Mouse (Mus musculus): ENCODE measurements around the gene Prc1. TPM values are rescaled to one million over a fixed set of nuclear protein-coding genes. Genes with fewer than 3 reads are reported as not detected.
A peak's percentile ranks its signal among the peaks of the same experiment; 100 is the strongest.

Gene Prc1
- polyA plus RNA-seq, 1 experiment from 2014 or later, result 142 TPM

- Histone ChIP-seq H3K9me3 (no peaks in the 10 kb centered on the region), H3K4me2 (peak overlapping the region; percentile 78), H3K27ac (peak overlapping the region; percentile 87), H3K27me3 (replicated peaks) (no peaks in the 10 kb centered on the region), H3K4me3 (replicated peaks) (peak overlapping the region; percentile 87), H3K4me1 (0 out of 2 replicates have a peak, but pooled peaks cover 12% of the 10 kb centered on the region), H3K36me3 (0 out of 2 replicates have a peak, but pooled peaks cover 3% of the 10 kb centered on the region), H3K9ac (peak overlapping the region; percentile 78)
- peak; percentile 44 for ATAC-seq (ENCODE audit: insufficient read depth, low FRiP score, low read depth)
- WGBS, result 7% methylated on average over 37 of the region's 37 CpGs
Observed at GRCm38 (mm10) chr7:80294764-80295648, 756 bp downstream of the Prc1 start.

DNA sequence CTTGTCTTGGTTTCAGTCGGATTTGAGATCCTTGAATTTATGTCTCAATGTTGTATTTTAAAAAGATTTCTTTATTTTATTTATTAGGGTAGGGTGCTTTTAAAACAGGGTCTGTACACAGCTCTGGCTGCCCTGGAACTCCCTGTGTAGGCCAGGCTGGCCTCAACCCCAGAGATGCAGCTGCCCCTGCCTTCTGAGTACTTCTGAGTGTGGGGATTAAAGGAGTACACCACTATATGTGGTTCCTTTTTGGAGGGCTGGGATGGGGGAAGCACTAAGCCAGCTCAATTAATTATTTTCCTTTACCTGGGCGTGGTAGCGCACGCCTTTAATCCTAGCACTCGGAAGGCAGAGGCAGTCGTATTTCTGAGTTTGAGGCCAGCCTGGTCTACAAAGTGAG lies 2.2 kb downstream of the Prc1 start:
- WGBS, result 90% methylated on average over 6 of the region's 6 CpGs

GRCm38 (mm10) chr7:80297041-80297440 lies 2.8 kb downstream of the Prc1 start:
- Histone ChIP-seq H3K9me3 (no peaks in the 10 kb centered on the region), H3K9ac (no peak overlapping the region), H3K4me1 (0 out of 2 replicates have a peak, but pooled peaks cover 12% of the 10 kb centered on the region), H3K4me2 (peak overlapping the region; percentile 24; the same call in 1 of the 2 replicates), H3K27ac (no peak overlapping the region), H3K27me3 (replicated peaks) (no peaks in the 10 kb centered on the region), H3K36me3 (peaks cover 15% of the 10 kb centered on the region), H3K4me3 (replicated peaks) (no peak overlapping the region)
- no peak for ATAC-seq (ENCODE audit: insufficient read depth, low FRiP score, low read depth)
- WGBS, result 80% methylated on average over 3 of the region's 3 CpGs

More for the DNA sequence above, 2.2 kb downstream of the Prc1 start:
- Histone ChIP-seq H3K27ac (no peak overlapping the region), H3K9ac (no peak overlapping the region), H3K9me3 (no peaks in the 10 kb centered on the region), H3K4me1 (0 out of 2 replicates have a peak, but pooled peaks cover 12% of the 10 kb centered on the region), H3K36me3 (peaks cover 10% of the 10 kb centered on the region), H3K27me3 (replicated peaks) (no peaks in the 10 kb centered on the region), H3K4me2 (0 out of 2 replicates have a peak overlapping the region, but pooled peaks have one; percentile 78), H3K4me3 (replicated peaks) (no peak overlapping the region)
- ATAC-seq (ENCODE audit: insufficient read depth, low FRiP score, low read depth), result no peak

DNA sequence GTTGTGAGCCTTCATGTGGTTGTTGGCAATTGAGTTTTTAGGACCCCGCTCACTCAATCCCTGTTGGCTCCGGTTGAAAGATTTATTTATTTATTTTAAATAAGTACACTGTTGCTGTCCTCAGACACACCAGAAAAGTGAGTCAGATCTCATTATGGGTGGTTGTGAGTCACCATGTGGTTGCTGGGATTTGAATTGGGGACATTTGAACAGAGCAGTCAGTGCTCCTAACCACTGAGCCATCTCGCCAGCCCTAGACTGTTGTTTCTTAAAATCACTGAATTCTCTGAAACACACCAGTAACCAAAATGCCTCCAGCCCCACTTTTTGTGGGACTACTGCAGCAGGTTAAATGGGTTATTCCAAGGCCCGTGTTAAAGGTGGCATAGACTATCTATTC lies 4.5 kb downstream of the Prc1 start:
- no peak for ATAC-seq (ENCODE audit: insufficient read depth, low FRiP score, low read depth)
- Histone ChIP-seq H3K4me1 (0 out of 2 replicates have a peak, but pooled peaks cover 12% of the 10 kb centered on the region), H3K4me3 (replicated peaks) (no peak overlapping the region), H3K27ac (no peak overlapping the region), H3K4me2 (no peak overlapping the region), H3K9ac (no peak overlapping the region), H3K9me3 (no peaks in the 10 kb centered on the region), H3K36me3 (peaks cover 26% of the 10 kb centered on the region), H3K27me3 (replicated peaks) (no peaks in the 10 kb centered on the region)
- WGBS, result 94% methylated on average over 4 of the region's 4 CpGs

GRCm38 (mm10) chr7:80299568-80299967 lies 5.3 kb downstream of the Prc1 start:
- no peaks in the 10 kb centered on the region for H3K27me3 ChIP-seq (replicated peaks)
- no peak overlapping the region for H3K27ac ChIP-seq
- H3K36me3 ChIP-seq, result peaks cover 34% of the 10 kb centered on the region
- no peak overlapping the region for H3K4me3 ChIP-seq (replicated peaks)
- WGBS, result 79% methylated on average over 3 of the region's 3 CpGs
- ATAC-seq (ENCODE audit: insufficient read depth, low FRiP score, low read depth), result no peak
- no peaks in the 10 kb centered on the region for H3K9me3 ChIP-seq
- H3K4me1 ChIP-seq, result 0 out of 2 replicates have a peak, but pooled peaks cover 12% of the 10 kb centered on the region
- H3K9ac ChIP-seq, result no peak overlapping the region
- H3K4me2 ChIP-seq, result no peak overlapping the region

DNA sequence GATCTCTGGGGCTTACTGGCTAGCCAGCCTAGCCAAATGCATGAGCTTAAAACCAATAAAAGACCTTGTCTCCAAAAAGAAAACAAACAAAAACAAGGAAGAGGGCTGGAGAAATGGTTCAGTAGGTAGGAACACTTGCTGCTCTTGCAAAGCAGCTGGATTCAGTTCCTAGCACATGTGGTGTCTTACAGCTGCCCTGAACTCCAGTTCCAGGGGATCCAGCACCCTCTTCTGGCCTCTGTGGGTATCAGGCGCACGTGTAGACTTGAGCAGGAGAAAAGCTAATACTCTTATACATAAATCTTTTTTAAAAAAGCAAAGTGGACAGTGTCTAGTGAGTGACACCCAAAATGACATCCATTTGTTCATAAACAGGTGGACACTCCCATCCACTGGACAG lies 7.3 kb downstream of the Prc1 start:
- Histone ChIP-seq H3K9me3 (no peaks in the 10 kb centered on the region), H3K4me1 (0 out of 2 replicates have a peak, but pooled peaks cover 5% of the 10 kb centered on the region), H3K4me3 (replicated peaks) (no peak overlapping the region), H3K9ac (no peak overlapping the region), H3K4me2 (no peak overlapping the region), H3K27ac (no peak overlapping the region), H3K36me3 (peaks cover 49% of the 10 kb centered on the region), H3K27me3 (replicated peaks) (no peaks in the 10 kb centered on the region)
- no peak for ATAC-seq (ENCODE audit: insufficient read depth, low FRiP score, low read depth)
- WGBS, result 90% methylated on average over 2 of the region's 2 CpGs

DNA sequence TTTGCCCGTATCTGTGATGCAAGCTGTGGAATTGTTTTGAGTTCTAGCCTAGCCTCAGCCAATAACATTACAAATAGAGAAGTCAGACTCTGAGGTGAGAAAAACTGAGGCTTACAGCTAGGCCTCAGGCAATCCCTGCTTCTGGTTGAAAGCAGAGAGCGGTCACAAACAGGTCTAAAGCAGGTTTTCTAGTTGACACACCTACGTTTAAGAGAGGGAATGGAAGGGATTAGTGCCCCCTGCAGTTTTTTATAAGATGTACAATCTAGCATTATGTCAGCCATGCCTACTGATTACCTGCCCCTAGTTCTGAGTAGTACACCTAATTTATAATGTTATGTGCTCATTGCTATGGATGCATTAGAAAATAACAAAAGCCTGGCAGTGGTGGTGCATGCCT lies 13.5 kb downstream of the Prc1 start:
- ATAC-seq (ENCODE audit: insufficient read depth, low FRiP score, low read depth), result no peak
- no peak overlapping the region for H3K9ac ChIP-seq
- no peak overlapping the region for H3K4me3 ChIP-seq (replicated peaks)
- H3K36me3 ChIP-seq, result peaks cover 82% of the 10 kb centered on the region
- WGBS, result 74% methylated on average over 3 of the region's 3 CpGs
- H3K27me3 ChIP-seq (replicated peaks), result no peaks in the 10 kb centered on the region
- no peaks in the 10 kb centered on the region for H3K4me1 ChIP-seq
- H3K4me2 ChIP-seq, result no peak overlapping the region
- H3K27ac ChIP-seq, result no peak overlapping the region
- no peaks in the 10 kb centered on the region for H3K9me3 ChIP-seq

DNA sequence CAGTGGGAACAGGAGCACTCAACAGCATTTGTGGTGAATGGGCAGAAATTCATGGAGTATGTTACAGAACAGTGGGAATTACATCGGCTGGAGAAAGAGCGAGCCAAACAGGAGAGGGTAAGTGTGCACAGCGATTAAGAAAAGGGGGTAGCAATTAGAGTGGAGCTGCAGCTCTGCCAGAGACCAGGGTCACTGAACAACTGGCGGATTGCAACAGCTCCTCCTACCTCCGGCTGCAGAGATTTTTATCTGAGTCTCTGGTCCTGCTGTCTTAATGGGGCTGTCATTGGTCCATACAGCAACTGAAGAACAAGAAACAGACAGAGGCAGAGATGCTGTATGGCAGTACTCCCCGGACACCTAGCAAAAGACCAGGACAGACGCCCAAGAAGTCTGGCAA lies 16.5 kb downstream of the Prc1 start:
- Histone ChIP-seq H3K4me3 (replicated peaks) (no peak overlapping the region), H3K4me2 (no peak overlapping the region), H3K9me3 (no peaks in the 10 kb centered on the region), H3K27ac (no peak overlapping the region), H3K36me3 (peaks cover 83% of the 10 kb centered on the region), H3K9ac (no peak overlapping the region), H3K4me1 (no peaks in the 10 kb centered on the region), H3K27me3 (replicated peaks) (no peaks in the 10 kb centered on the region)
- 85% methylated on average over 7 of the region's 7 CpGs for WGBS
- ATAC-seq (ENCODE audit: insufficient read depth, low FRiP score, low read depth), result no peak

DNA sequence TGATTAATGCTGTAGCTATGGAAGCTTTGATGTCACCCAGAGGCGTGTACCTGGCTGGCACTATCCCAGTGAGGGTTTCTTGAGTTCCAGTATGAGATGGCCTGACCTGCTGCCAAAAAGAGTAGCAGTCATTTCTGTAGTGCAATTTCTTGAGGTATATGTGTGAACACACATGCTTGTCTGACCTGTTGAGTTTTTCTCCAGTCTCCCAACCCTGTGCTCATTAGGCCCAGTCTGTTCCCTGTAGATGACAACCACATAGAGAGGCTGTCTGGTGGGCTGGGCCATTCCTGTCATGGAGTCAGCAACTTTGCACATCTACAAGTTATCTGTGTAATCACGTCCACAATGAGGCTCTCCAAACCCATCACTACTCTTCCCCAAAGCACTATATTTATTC lies 21.5 kb downstream of the Prc1 start:
- H3K9ac ChIP-seq, result no peak overlapping the region
- no peaks in the 10 kb centered on the region for H3K9me3 ChIP-seq
- no peak overlapping the region for H3K4me3 ChIP-seq (replicated peaks)
- ATAC-seq (ENCODE audit: insufficient read depth, low FRiP score, low read depth), result no peak
- 89% methylated on average over 2 of the region's 2 CpGs for WGBS
- peaks cover 49% of the 10 kb centered on the region for H3K36me3 ChIP-seq
- no peaks in the 10 kb centered on the region; the same call in 1 of the 2 replicates for H3K4me1 ChIP-seq
- H3K4me2 ChIP-seq, result no peak overlapping the region
- H3K27me3 ChIP-seq (replicated peaks), result no peaks in the 10 kb centered on the region
- H3K27ac ChIP-seq, result no peak overlapping the region

DNA sequence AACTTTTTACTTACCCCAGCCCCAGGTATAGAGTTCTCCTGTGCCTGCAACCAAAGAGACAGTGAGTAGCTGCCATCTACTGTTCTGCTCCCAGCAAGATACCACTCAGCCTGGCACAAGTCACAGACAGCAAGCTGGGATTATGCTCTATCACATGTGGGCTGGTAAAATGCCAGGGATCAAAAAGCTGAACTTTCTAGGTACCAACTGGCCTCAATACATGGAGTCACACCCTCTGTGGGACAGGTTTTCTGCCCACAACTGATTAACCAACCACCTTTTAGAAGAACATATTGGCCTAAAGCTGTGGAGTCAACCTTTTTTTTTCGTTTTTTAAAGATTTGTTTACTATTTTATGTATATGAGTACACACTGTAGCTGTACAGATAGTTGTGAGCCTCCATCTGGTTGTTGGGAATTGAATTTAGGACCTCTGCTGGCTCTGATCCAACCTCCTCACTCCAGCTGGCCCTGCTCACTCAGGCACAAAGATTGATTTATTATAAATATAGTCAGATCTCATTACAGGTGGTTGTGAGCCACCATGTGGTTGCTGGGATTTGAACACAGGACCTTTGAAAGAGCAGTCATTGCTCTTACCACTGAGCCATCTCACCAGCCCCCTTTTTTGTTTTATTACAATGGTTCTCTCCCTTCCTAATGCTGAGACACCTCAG lies 23.3 kb downstream of the Prc1 start:
- no peaks in the 10 kb centered on the region; the same call in 1 of the 2 replicates for H3K4me1 ChIP-seq
- no peaks in the 10 kb centered on the region for H3K27me3 ChIP-seq (replicated peaks)
- H3K36me3 ChIP-seq, result peaks cover 34% of the 10 kb centered on the region
- 55% methylated on average over 1 of the region's 1 CpGs for WGBS
- no peak overlapping the region for H3K4me3 ChIP-seq (replicated peaks)
- no peak overlapping the region for H3K9ac ChIP-seq
- no peak for ATAC-seq (ENCODE audit: insufficient read depth, low FRiP score, low read depth)
- H3K4me2 ChIP-seq, result no peak overlapping the region
- H3K27ac ChIP-seq, result no peak overlapping the region
- no peaks in the 10 kb centered on the region for H3K9me3 ChIP-seq

DNA sequence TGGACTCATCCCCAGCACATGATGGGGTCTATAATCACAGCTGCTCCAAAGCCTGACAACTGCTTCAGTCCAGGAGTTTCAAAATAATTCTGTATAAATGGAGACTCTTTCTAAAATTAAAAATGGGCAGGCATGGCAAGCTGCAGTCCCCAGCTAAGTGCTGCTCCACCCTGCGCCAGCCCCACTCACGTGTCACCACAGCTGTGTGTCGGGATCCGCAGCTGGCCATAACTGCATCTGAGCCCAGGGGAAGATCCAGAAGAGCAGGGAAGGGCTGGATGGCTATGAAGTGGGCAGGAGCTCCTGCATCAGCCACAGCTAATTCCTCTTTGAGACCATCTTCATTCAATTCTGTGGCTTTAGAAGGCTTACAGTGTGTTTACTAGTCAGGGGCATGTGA lies 24.4 kb downstream of the Prc1 start:
- H3K27me3 ChIP-seq (replicated peaks), result no peaks in the 10 kb centered on the region

More for the DNA sequence above, 24.4 kb downstream of the Prc1 start:
- no peak overlapping the region for H3K27ac ChIP-seq
- H3K36me3 ChIP-seq, result peaks cover 24% of the 10 kb centered on the region
- no peaks in the 10 kb centered on the region for H3K9me3 ChIP-seq
- no peaks in the 10 kb centered on the region; the same call in 1 of the 2 replicates for H3K4me1 ChIP-seq
- no peak overlapping the region for H3K9ac ChIP-seq
- no peak overlapping the region for H3K4me2 ChIP-seq
- no peak overlapping the region for H3K4me3 ChIP-seq (replicated peaks)
- WGBS, result 87% methylated on average over 4 of the region's 4 CpGs
- no peak for ATAC-seq (ENCODE audit: insufficient read depth, low FRiP score, low read depth)
